Mouse (Mus musculus): ENCODE measurements at regions not wholly inside any gene's neighbourhood (a gene's known extent, or its start where the extent isn't known, plus 50 kb on each side); places are given as distances from the start of the nearest gene placed in this dataset.

DNA sequence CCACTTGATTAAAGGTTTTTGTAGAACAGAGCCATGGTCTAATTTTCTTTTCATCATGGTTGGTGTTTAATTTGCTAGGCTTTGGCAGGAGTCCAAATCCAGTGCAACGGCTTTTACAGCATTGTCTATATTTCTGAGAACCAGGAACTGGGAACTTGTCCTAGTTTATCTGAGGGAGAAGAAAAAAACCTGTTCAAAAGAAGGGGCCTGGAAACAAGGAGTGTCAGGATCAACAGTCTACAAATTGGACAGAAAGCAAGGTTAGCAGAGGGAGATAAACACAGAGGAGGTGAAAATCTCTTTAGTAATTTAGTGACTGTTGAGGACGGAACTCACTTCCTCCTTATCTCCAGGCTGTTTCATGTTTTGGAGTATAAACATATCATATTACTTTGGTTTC, 74.9 kb upstream of the C9orf72 start:
- TF ChIP-seq CTCF (IDR thresholded peaks at IDR 0.05; ENCODE audit: extremely low read depth, insufficient read length, insufficient replicate concordance, low read depth, low read length) (no peak), POLR2A (IDR thresholded peaks at IDR 0.05; ENCODE audit: low read depth, low read length) (no peak)

Data from small intestine, adult 2 months (tissue).